Mouse (Mus musculus): ENCODE measurements around the gene Mroh8. TPM values are rescaled to one million over a fixed set of nuclear protein-coding genes. Genes with fewer than 3 reads are reported as not detected.
A peak's percentile ranks its signal among the peaks of the same experiment; 100 is the strongest.

Gene Mroh8
- 0.22 and 0.46 TPM in 2 replicates for polyA plus RNA-seq (2016; fragmentation: Nextera tagmentation; extraction: Ambion mirVana)

DNA sequence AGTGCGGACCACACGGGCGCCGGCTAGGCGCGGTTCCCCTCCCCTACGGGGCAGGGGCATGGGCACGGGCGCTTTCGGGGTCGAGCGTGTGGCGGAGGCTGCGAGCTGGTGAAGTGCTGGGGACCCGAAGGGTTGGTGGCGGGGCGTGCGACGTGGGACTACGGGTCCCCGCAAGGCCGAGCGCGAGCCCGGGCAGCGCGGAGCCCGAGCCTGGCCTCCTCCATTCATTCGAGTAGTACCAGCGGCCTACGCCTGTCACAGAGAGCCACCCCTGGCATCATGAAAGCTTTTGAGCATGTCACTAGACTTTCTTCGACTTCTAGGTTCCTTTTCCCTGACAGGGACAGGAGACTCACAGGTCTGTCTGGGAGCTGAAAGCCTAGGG lies at the start of gene Mroh8:
Gene Mroh8, minus strand, starts transcription at position 134 of the 385 bp plus-strand sequence.
- H3K27ac ChIP-seq (ENCODE audit: poor library complexity, severe bottlenecking): peak within 1 kb of the TSS; percentile 93
- H3K4me1 ChIP-seq (replicated peaks): peaks cover 23% of the 10 kb centered on the region
- H3K9me3 ChIP-seq (replicated peaks): no peaks in the 10 kb centered on the region
- peak within 1 kb of the TSS; percentile 96 for H3K9ac ChIP-seq
- WGBS: 0% methylated on average over 32 of the region's 32 CpGs
- peak; percentile 73 for ATAC-seq (ENCODE audit: insufficient number of reproducible peaks, low FRiP score)
- peaks cover 24% of the 10 kb centered on the region for H3K36me3 ChIP-seq
- H3K4me3 ChIP-seq: peak within 1 kb of the TSS; percentile 98
- peak within 1 kb of the TSS; percentile 89 for H3K4me2 ChIP-seq
- no peaks in the 10 kb centered on the region for H3K27me3 ChIP-seq (replicated peaks)

- Histone ChIP-seq H3K27ac (ENCODE audit: poor library complexity, severe bottlenecking) (no peak overlapping the region), H3K4me2 (no peak overlapping the region), H3K9me3 (replicated peaks) (no peaks in the 10 kb centered on the region), H3K9ac (0 out of 2 replicates have a peak overlapping the region, but pooled peaks have one; percentile 27), H3K36me3 (peaks cover 53% of the 10 kb centered on the region), H3K27me3 (replicated peaks) (no peaks in the 10 kb centered on the region), H3K4me1 (replicated peaks) (peaks cover 13% of the 10 kb centered on the region; the same call in 1 of the 2 replicates), H3K4me3 (no peak overlapping the region)
- WGBS: 36% methylated on average over 11 of the region's 11 CpGs
- no peak for ATAC-seq (ENCODE audit: insufficient number of reproducible peaks, low FRiP score)
These were observed 49.2 kb upstream of the Mroh8 start for GRCm38 (mm10) chr2:157328570-157328969.

GRCm38 (mm10) chr2:157328106-157328505 lies 48.8 kb upstream of the Mroh8 start:
- Histone ChIP-seq H3K27me3 (replicated peaks) (no peaks in the 10 kb centered on the region), H3K4me1 (replicated peaks) (peaks cover 13% of the 10 kb centered on the region; the same call in 1 of the 2 replicates), H3K36me3 (peaks cover 57% of the 10 kb centered on the region), H3K9ac (no peak overlapping the region), H3K4me2 (no peak overlapping the region), H3K27ac (ENCODE audit: poor library complexity, severe bottlenecking) (no peak overlapping the region), H3K4me3 (no peak overlapping the region), H3K9me3 (replicated peaks) (no peaks in the 10 kb centered on the region)
- 48% methylated on average over 5 of the region's 5 CpGs for WGBS
- ATAC-seq (ENCODE audit: insufficient number of reproducible peaks, low FRiP score): no peak

GRCm38 (mm10) chr2:157325238-157325637 lies 45.9 kb upstream of the Mroh8 start:
- Histone ChIP-seq H3K4me1 (replicated peaks) (peaks cover 9% of the 10 kb centered on the region; the same call in 1 of the 2 replicates), H3K36me3 (peaks cover 86% of the 10 kb centered on the region), H3K9ac (no peak overlapping the region), H3K27me3 (replicated peaks) (no peaks in the 10 kb centered on the region), H3K4me2 (no peak overlapping the region), H3K9me3 (replicated peaks) (no peaks in the 10 kb centered on the region), H3K27ac (ENCODE audit: poor library complexity, severe bottlenecking) (no peak overlapping the region), H3K4me3 (no peak overlapping the region)
- ATAC-seq (ENCODE audit: insufficient number of reproducible peaks, low FRiP score): no peak
- 80% methylated on average over 2 of the region's 2 CpGs for WGBS

DNA sequence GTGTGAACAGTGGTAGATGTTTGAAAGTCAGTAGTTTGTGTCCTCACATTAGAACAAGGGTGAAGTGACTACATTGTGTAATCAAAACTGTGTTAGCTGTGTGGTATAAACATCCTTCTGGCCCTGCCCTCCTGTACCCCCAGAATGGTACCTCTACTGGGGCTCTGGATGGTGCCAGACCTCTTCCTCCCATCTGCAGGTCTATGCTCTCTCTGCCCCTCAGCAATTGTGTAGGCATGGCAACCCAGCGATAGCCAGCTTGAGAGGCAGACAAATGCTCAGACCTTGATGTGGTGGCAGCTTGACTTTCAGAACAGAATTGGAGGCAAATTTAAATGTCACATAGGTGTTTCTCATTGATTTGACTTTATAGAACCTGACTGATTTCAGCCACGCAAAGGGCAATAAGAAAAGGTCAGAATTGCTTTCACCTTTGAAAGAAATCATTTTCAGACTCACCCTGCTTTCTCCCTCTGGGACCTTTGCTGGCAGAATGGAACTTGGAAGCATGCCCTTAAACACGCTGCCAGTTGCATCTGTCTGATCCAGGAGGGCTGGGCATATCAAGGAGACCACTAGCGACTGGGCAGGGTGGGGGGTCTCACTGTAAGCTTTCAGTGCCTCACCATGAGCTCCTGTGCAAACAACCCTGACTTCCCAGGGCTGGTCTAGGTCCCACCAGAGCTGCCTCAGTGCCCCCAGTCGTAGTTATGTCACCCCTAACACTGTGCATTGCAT lies 42.8 kb upstream of the Mroh8 start:
- H3K9me3 ChIP-seq (replicated peaks): no peaks in the 10 kb centered on the region
- no peak overlapping the region for H3K27ac ChIP-seq (ENCODE audit: poor library complexity, severe bottlenecking)
- no peak overlapping the region for H3K4me3 ChIP-seq
- peaks cover 91% of the 10 kb centered on the region for H3K36me3 ChIP-seq
- ATAC-seq (ENCODE audit: insufficient number of reproducible peaks, low FRiP score): no peak
- H3K27me3 ChIP-seq (replicated peaks): no peaks in the 10 kb centered on the region
- no peaks in the 10 kb centered on the region for H3K4me1 ChIP-seq (replicated peaks)
- WGBS: 91% methylated on average over 5 of the region's 5 CpGs
- no peak overlapping the region for H3K9ac ChIP-seq
- no peak overlapping the region for H3K4me2 ChIP-seq

DNA sequence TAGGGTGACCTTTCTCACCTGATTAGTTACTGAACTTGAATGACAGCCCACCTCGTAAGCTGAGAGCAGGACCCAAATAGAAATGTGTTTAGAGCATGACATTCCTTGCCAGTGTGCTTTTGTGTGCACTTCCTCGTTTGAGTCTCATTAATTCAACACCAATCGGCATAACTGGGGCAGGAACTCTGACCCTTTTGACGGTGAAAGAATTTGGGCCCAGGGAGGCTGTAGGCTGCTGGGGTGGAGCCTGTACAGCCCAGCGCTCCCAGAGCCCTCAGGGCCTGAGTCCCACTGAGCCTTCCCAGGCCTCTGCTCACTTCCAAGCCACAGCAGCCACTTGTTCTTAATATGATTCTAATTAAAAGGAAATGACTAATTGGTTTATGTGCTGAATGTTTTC lies 41.5 kb upstream of the Mroh8 start:
- Histone ChIP-seq H3K9ac (no peak overlapping the region), H3K36me3 (peaks cover 91% of the 10 kb centered on the region), H3K4me1 (replicated peaks) (no peaks in the 10 kb centered on the region), H3K27me3 (replicated peaks) (no peaks in the 10 kb centered on the region), H3K4me3 (no peak overlapping the region), H3K4me2 (no peak overlapping the region), H3K27ac (ENCODE audit: poor library complexity, severe bottlenecking) (no peak overlapping the region), H3K9me3 (replicated peaks) (no peaks in the 10 kb centered on the region)
- ATAC-seq (ENCODE audit: insufficient number of reproducible peaks, low FRiP score): no peak
- WGBS: 79% methylated on average over 5 of the region's 5 CpGs

DNA sequence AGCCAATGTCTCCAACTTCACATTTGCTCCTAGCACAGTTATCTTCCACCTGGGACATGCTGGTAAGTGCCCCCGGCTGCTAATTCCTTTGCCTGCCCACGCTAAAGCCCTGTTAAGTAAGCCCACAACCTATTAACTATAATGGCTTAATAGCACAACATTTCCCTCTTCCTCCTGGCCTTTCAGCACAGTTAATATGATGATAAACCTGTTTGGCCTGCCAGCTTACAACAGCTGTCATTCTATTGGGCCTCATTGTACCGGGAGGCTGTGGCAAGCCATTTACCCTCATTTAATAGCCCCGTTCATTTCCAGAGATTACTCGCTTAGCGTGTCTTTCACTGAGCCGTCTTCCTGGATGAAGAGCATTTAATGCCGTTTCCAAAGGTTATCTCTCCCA lies 40.8 kb upstream of the Mroh8 start:
- H3K27ac ChIP-seq (ENCODE audit: poor library complexity, severe bottlenecking): no peak overlapping the region
- H3K4me2 ChIP-seq: no peak overlapping the region
- H3K36me3 ChIP-seq: peaks cover 91% of the 10 kb centered on the region
- 93% methylated on average over 8 of the region's 8 CpGs for WGBS
- no peaks in the 10 kb centered on the region for H3K4me1 ChIP-seq (replicated peaks)
- H3K9ac ChIP-seq: no peak overlapping the region
- H3K27me3 ChIP-seq (replicated peaks): no peaks in the 10 kb centered on the region
- H3K4me3 ChIP-seq: no peak overlapping the region
- no peaks in the 10 kb centered on the region for H3K9me3 ChIP-seq (replicated peaks)
- no peak for ATAC-seq (ENCODE audit: insufficient number of reproducible peaks, low FRiP score)

- Histone ChIP-seq H3K27ac (ENCODE audit: poor library complexity, severe bottlenecking) (no peak overlapping the region), H3K4me3 (no peak overlapping the region), H3K36me3 (peaks cover 92% of the 10 kb centered on the region), H3K4me1 (replicated peaks) (no peaks in the 10 kb centered on the region), H3K27me3 (replicated peaks) (no peaks in the 10 kb centered on the region), H3K9ac (no peak overlapping the region), H3K9me3 (replicated peaks) (no peaks in the 10 kb centered on the region), H3K4me2 (no peak overlapping the region)
- WGBS: 84% methylated on average over 6 of the region's 6 CpGs
- ATAC-seq (ENCODE audit: insufficient number of reproducible peaks, low FRiP score): no peak
These were observed 37.9 kb upstream of the Mroh8 start for GRCm38 (mm10) chr2:157317220-157317619.

GRCm38 (mm10) chr2:157316358-157316933 lies 37.1 kb upstream of the Mroh8 start:
- 91% methylated on average over 14 of the region's 14 CpGs for WGBS
- Histone ChIP-seq H3K9ac (no peak overlapping the region), H3K27me3 (replicated peaks) (no peaks in the 10 kb centered on the region), H3K4me2 (no peak overlapping the region), H3K4me3 (no peak overlapping the region), H3K9me3 (replicated peaks) (no peaks in the 10 kb centered on the region), H3K4me1 (replicated peaks) (0 out of 2 replicates have a peak, but pooled peaks cover 2% of the 10 kb centered on the region), H3K36me3 (peaks cover 92% of the 10 kb centered on the region), H3K27ac (ENCODE audit: poor library complexity, severe bottlenecking) (no peak overlapping the region)
- ATAC-seq (ENCODE audit: insufficient number of reproducible peaks, low FRiP score): no peak

- H3K27ac ChIP-seq (ENCODE audit: poor library complexity, severe bottlenecking): no peak overlapping the region
- peaks cover 92% of the 10 kb centered on the region for H3K36me3 ChIP-seq
- peaks cover 9% of the 10 kb centered on the region for H3K4me1 ChIP-seq (replicated peaks)
- H3K9me3 ChIP-seq (replicated peaks): no peaks in the 10 kb centered on the region
- WGBS: 91% methylated on average over 6 of the region's 6 CpGs
- H3K4me3 ChIP-seq: no peak overlapping the region
- no peak overlapping the region for H3K4me2 ChIP-seq
- no peaks in the 10 kb centered on the region for H3K27me3 ChIP-seq (replicated peaks)
- no peak for ATAC-seq (ENCODE audit: insufficient number of reproducible peaks, low FRiP score)
- H3K9ac ChIP-seq: no peak overlapping the region
These were observed 36.1 kb upstream of the Mroh8 start for GRCm38 (mm10) chr2:157315486-157315885.

DNA sequence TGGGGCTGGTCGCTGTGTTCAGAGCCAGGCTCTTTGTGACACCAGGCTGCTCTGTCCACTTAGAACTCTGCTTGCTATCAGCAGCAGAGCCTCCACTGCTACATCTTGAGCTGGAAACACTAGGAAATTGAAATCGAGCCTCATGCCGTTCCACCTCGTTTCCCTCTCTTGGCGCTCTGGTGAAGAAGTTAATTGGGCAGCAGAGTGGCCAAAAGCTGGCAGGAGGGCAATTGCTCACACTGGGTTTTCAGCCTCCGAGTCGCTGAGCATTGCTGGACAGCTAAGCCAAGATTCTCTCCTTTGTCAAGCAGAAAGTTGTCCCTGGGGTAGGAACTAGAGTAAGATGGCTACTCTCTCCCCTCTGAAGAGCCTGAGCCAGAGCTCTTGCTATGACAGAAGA lies 35.0 kb upstream of the Mroh8 start:
- Histone ChIP-seq H3K9ac (no peak overlapping the region), H3K4me2 (no peak overlapping the region), H3K27ac (ENCODE audit: poor library complexity, severe bottlenecking) (no peak overlapping the region), H3K9me3 (replicated peaks) (no peaks in the 10 kb centered on the region), H3K27me3 (replicated peaks) (no peaks in the 10 kb centered on the region), H3K4me3 (no peak overlapping the region), H3K36me3 (peaks cover 94% of the 10 kb centered on the region), H3K4me1 (replicated peaks) (peaks cover 15% of the 10 kb centered on the region)
- 90% methylated on average over 7 of the region's 7 CpGs for WGBS
- no peak for ATAC-seq (ENCODE audit: insufficient number of reproducible peaks, low FRiP score)
